Mouse (Mus musculus): ENCODE results near the gene Mrpl52. TPM values are rescaled to one million over a fixed set of nuclear protein-coding genes. Genes with fewer than 3 reads are reported as not detected.

Mrpl52 gene
- polyA plus RNA-seq, 1 experiment from 2014 or later, result 226 TPM

DNA sequence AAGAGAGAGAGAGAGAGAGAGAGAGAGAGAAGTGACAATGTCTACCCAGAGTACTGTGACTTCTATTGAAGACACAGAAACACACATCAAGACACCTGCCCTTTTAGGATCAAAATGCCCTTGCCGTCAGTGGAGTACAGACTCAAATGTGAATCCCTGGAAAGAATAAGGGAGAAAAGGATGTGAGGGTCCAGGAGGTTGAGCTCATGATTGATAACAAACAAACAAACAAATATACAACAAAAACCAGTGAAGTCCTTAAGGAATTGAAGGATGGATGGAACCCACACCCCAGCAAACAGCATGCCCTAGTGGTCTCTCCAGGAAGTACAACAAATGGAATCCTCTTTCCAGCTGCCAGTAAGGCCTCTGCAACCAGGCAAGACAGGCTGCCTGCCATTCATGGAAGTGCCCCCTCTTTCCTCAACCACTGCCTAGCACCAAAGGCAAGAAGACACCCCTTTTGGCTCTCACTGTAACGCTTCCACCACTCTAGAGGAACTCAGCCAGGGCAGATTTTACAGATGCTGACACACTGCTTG is 14.0 kb upstream of the Mrpl52 start:
- H3K9me3 ChIP-seq, result no peaks in the 10 kb centered on the region
- no peaks in the 10 kb centered on the region for H3K27me3 ChIP-seq (replicated peaks)
- 46% methylated on average over 2 of the region's 2 CpGs for WGBS
- ATAC-seq (ENCODE audit: extremely low read depth, insufficient number of reproducible peaks, low FRiP score, low TSS enrichment), result no peak
- H3K36me3 ChIP-seq, result no peaks in the 10 kb centered on the region
- no peak overlapping the region for H3K4me3 ChIP-seq
- H3K4me1 ChIP-seq, result peaks cover 54% of the 10 kb centered on the region
- no peak overlapping the region for H3K9ac ChIP-seq
- H3K27ac ChIP-seq (replicated peaks), result peak overlapping the region; percentile 52; the same call in 1 of the 2 replicates
- peak overlapping the region; percentile 65 for H3K4me2 ChIP-seq

GRCm38 (mm10) chr14:54413877-54414700 is 12.6 kb upstream of the Mrpl52 start:
- Histone ChIP-seq H3K4me1 (peaks cover 57% of the 10 kb centered on the region), H3K4me3 (peak overlapping the region; percentile 34), H3K27me3 (replicated peaks) (no peaks in the 10 kb centered on the region), H3K36me3 (no peaks in the 10 kb centered on the region), H3K4me2 (peak overlapping the region; percentile 65), H3K27ac (replicated peaks) (peak overlapping the region; percentile 52), H3K9ac (peak overlapping the region; percentile 72), H3K9me3 (no peaks in the 10 kb centered on the region)
- ATAC-seq (ENCODE audit: extremely low read depth, insufficient number of reproducible peaks, low FRiP score, low TSS enrichment), result peak; percentile 37; the same call in 1 of the 2 replicates
- 11% methylated on average over 18 of the region's 18 CpGs for WGBS

GRCm38 (mm10) chr14:54415241-54416020 is 11.3 kb upstream of the Mrpl52 start:
- Histone ChIP-seq H3K4me2 (peak overlapping the region; percentile 22), H3K4me3 (no peak overlapping the region), H3K36me3 (no peaks in the 10 kb centered on the region), H3K4me1 (peaks cover 45% of the 10 kb centered on the region), H3K9ac (peak overlapping the region; percentile 50; the same call in 1 of the 2 replicates), H3K27me3 (replicated peaks) (no peaks in the 10 kb centered on the region), H3K27ac (replicated peaks) (no peak overlapping the region), H3K9me3 (no peaks in the 10 kb centered on the region)
- no peak for ATAC-seq (ENCODE audit: extremely low read depth, insufficient number of reproducible peaks, low FRiP score, low TSS enrichment)
- 17% methylated on average over 13 of the region's 13 CpGs for WGBS

DNA sequence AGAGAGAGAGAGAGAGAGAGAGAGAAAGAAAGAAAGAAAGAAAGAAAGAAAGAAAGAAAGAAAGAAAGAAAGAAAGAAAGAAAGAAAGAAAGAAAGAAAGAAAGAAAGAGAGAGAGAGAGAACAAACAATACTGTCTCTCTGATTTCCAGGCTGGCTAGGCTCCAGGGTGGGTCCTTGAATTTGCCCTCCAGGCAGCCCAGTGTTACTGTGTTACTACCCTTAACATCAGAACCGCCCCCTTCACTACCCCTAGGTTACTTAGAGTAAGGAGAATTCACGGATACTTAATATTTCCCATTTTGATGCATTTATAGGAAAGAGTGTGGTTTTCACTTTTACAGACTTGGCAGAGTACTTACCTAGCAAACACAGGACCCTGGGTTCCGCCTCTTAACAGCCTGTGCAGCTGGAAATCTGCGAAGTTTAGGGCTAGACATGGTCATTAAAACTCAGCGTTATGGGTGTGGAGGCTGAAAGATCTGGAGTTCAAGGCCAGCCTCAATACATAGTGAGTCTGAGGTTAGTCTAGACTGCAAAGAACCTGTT is 10.4 kb upstream of the Mrpl52 start:
- Histone ChIP-seq H3K9me3 (no peaks in the 10 kb centered on the region), H3K27me3 (replicated peaks) (no peaks in the 10 kb centered on the region), H3K9ac (no peak overlapping the region), H3K27ac (replicated peaks) (no peak overlapping the region), H3K4me3 (no peak overlapping the region), H3K4me2 (no peak overlapping the region), H3K36me3 (no peaks in the 10 kb centered on the region), H3K4me1 (peaks cover 43% of the 10 kb centered on the region)
- ATAC-seq (ENCODE audit: extremely low read depth, insufficient number of reproducible peaks, low FRiP score, low TSS enrichment), result no peak
- 52% methylated on average over 5 of the region's 5 CpGs for WGBS

GRCm38 (mm10) chr14:54416830-54417229 is 9.9 kb upstream of the Mrpl52 start:
- peak overlapping the region; percentile 38; the same call in 1 of the 2 replicates for H3K4me3 ChIP-seq
- H3K4me2 ChIP-seq, result peak overlapping the region; percentile 63

GRCm38 (mm10) chr14:54417623-54418081 is 9.1 kb upstream of the Mrpl52 start, which contains the start of gene Slc7a7:
Slc7a7 (minus strand) TSS chr14:54417780.
- ATAC-seq (ENCODE audit: extremely low read depth, insufficient number of reproducible peaks, low FRiP score, low TSS enrichment), result no peak
- Histone ChIP-seq H3K27ac (replicated peaks) (peak within 1 kb of the TSS; percentile 46), H3K27me3 (replicated peaks) (no peaks in the 10 kb centered on the region)

More at GRCm38 (mm10) chr14:54416830-54417229, 9.9 kb upstream of the Mrpl52 start:
- no peak overlapping the region for H3K9ac ChIP-seq
- 74% methylated on average over 4 of the region's 4 CpGs for WGBS
- H3K9me3 ChIP-seq, result no peaks in the 10 kb centered on the region
- ATAC-seq (ENCODE audit: extremely low read depth, insufficient number of reproducible peaks, low FRiP score, low TSS enrichment), result no peak
- H3K36me3 ChIP-seq, result no peaks in the 10 kb centered on the region
- no peak overlapping the region; the same call in 1 of the 2 replicates for H3K27ac ChIP-seq (replicated peaks)
- H3K27me3 ChIP-seq (replicated peaks), result no peaks in the 10 kb centered on the region
- peaks cover 44% of the 10 kb centered on the region for H3K4me1 ChIP-seq

DNA sequence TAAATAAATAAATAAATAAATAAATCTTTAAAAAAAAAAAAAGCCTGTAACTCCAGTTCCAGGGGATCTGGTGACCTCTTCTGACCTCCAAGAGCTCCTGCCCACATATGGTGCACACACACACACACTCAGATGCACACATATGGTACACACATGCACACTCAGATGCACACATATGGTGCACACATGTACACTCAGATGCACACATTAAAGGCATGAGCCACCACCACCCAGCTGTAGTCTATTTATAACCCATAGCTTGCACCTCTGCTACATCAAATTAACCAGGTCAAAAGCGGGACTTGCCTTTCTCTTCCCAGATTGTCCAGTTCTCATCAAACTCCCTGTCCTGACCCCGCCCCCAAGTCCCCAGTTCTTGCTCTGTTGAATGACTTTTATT is 5.7 kb upstream of the Mrpl52 start:
- Histone ChIP-seq H3K27me3 (replicated peaks) (no peaks in the 10 kb centered on the region), H3K4me1 (peaks cover 18% of the 10 kb centered on the region), H3K4me3 (no peak overlapping the region), H3K27ac (replicated peaks) (no peak overlapping the region), H3K9me3 (no peaks in the 10 kb centered on the region), H3K4me2 (no peak overlapping the region), H3K9ac (no peak overlapping the region), H3K36me3 (no peaks in the 10 kb centered on the region)
- 78% methylated on average over 2 of the region's 2 CpGs for WGBS
- no peak for ATAC-seq (ENCODE audit: extremely low read depth, insufficient number of reproducible peaks, low FRiP score, low TSS enrichment)

More at GRCm38 (mm10) chr14:54417623-54418081, 9.1 kb upstream of the Mrpl52 start, which contains the start of gene Slc7a7:
- H3K9ac ChIP-seq, result peak within 1 kb of the TSS; percentile 57
- H3K36me3 ChIP-seq, result no peaks in the 10 kb centered on the region
- WGBS, result 6% methylated on average over 19 of the region's 19 CpGs
- H3K4me2 ChIP-seq, result peak within 1 kb of the TSS; percentile 63
- no peaks in the 10 kb centered on the region for H3K9me3 ChIP-seq
- H3K4me3 ChIP-seq, result peak within 1 kb of the TSS; percentile 38
- peaks cover 44% of the 10 kb centered on the region for H3K4me1 ChIP-seq

DNA sequence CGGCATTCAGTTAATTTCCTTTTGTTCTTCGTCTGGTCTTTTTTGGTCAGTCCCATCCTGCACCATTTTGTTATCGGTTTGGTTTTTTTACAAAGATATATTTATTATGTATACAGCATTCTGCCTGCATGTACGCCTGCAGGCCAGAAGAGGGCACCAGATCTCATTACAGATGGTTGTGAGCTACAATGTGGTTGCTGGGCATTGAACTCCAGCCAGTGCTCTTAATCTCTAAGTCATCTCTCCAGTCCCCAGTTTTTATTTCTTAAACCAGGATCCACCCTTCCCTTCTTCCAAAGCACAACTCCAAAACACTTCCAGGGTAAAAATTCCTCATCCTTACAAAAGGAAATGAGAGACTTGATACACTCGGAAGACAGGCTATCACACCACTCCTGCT is 3.3 kb upstream of the Mrpl52 start:
- no peak for ATAC-seq (ENCODE audit: extremely low read depth, insufficient number of reproducible peaks, low FRiP score, low TSS enrichment)
- Histone ChIP-seq H3K9me3 (no peaks in the 10 kb centered on the region), H3K4me3 (no peak overlapping the region), H3K9ac (no peak overlapping the region), H3K27me3 (replicated peaks) (no peaks in the 10 kb centered on the region), H3K36me3 (peaks cover 5% of the 10 kb centered on the region; the same call in 1 of the 2 replicates), H3K27ac (replicated peaks) (no peak overlapping the region), H3K4me1 (peaks cover 24% of the 10 kb centered on the region), H3K4me2 (no peak overlapping the region)
- 60% methylated on average over 5 of the region's 5 CpGs for WGBS

DNA sequence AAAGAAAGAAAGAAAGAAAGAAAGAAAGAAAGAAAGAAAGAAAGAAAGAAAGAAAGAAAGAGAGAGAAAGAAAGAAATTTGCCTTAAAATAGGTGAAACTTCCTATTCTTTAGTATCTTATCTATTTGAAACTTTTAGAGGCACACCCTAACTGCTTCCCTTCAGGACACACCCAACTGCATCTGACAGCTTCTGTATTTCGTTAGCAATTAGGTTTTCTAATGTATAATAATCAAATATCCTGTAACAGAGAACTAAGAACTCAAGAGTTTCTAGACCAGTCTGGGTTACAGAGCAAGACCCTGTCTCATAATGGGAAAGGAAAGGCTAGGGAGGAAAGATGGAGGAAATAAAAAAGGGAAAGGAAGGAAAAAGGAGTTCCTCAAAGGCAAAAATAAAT is 2.1 kb upstream of the Mrpl52 start:
- H3K9me3 ChIP-seq, result no peaks in the 10 kb centered on the region
- no peak overlapping the region for H3K27ac ChIP-seq (replicated peaks)
- H3K4me1 ChIP-seq, result peaks cover 36% of the 10 kb centered on the region
- H3K4me2 ChIP-seq, result no peak overlapping the region
- H3K9ac ChIP-seq, result no peak overlapping the region
- H3K36me3 ChIP-seq, result peaks cover 17% of the 10 kb centered on the region
- no peak overlapping the region for H3K4me3 ChIP-seq
- ATAC-seq (ENCODE audit: extremely low read depth, insufficient number of reproducible peaks, low FRiP score, low TSS enrichment), result no peak
- no peaks in the 10 kb centered on the region for H3K27me3 ChIP-seq (replicated peaks)
- 71% methylated on average over 1 of the region's 1 CpGs for WGBS

DNA sequence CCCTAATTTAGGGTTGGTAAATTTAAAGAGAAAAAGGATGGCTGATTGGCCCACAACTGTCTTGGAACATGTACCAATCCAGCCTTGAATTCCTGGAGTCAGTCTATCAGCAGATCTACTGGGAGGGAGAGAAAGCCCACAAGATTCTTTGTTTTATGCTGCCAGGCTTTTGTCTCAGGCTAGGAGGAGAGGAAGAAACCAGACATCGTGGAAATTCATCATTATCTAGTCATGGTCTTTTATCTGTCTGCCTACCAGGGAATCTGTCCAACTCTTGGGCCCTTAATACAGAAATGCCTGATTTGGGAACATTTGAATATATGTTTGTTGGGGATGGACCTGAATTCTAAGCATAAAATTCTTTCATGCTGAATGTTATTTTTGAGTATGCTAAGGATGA is 1.2 kb upstream of the Mrpl52 start:
- 68% methylated on average over 1 of the region's 1 CpGs for WGBS
- Histone ChIP-seq H3K27ac (replicated peaks) (no peak overlapping the region), H3K9ac (no peak overlapping the region), H3K9me3 (no peaks in the 10 kb centered on the region), H3K36me3 (peaks cover 20% of the 10 kb centered on the region), H3K4me1 (peaks cover 45% of the 10 kb centered on the region), H3K4me3 (no peak overlapping the region), H3K4me2 (peak overlapping the region; percentile 73), H3K27me3 (replicated peaks) (no peaks in the 10 kb centered on the region)
- ATAC-seq (ENCODE audit: extremely low read depth, insufficient number of reproducible peaks, low FRiP score, low TSS enrichment), result no peak

All from heart, embryonic 13.5 days (tissue).